Mouse (Mus musculus): Measurements from ENCODE around the gene Nutf2-ps1. TPM values are rescaled to one million over a fixed set of nuclear protein-coding genes. Genes with fewer than 3 reads are reported as not detected.

Nutf2-ps1 gene
- total RNA-seq, 4 experiments from 2014 or later: 64.7 to 85.3 (median 72.1) TPM

DNA sequence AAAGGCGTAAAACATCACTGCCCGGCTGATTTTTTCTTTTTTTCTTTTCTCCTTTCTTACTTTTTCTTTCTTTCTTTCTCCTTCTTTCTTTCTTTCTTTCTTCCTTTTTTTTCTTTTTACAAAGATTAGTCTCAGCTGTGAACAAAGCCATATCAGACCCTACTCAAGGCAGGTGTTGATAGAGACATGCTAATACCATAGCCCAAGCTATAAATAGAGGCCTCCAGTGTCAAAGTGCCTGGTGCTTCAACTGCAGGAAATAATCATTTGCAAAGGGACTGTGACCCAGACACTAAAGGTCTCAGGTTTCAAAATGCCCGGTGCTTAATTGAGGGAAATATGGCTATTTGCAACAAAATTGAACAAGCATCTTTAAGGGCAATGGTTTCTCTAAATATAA, 20.3 kb downstream of the Nutf2-ps1 start:
- DNase-seq: no peak

DNA sequence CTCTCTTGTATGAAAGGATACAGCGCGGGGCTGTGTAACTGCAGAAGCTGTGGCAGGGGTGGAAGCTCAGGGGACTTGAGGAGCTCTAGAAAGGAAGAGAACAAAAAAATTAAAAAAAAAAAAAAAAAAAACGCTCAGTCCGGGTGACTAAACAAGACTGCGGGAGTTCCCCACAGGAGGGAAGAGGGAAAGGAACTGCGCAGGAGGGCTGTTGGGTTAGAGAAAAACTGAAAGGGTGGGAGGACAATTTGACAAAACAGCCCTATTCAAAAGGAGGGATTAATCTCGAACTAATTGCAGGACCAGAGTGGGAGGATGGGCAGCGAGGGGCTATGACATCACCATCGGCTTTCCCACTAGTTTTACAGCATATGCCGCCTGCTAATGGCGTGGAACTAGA, 21.0 kb downstream of the Nutf2-ps1 start:
- DNase-seq: no peak

DNA sequence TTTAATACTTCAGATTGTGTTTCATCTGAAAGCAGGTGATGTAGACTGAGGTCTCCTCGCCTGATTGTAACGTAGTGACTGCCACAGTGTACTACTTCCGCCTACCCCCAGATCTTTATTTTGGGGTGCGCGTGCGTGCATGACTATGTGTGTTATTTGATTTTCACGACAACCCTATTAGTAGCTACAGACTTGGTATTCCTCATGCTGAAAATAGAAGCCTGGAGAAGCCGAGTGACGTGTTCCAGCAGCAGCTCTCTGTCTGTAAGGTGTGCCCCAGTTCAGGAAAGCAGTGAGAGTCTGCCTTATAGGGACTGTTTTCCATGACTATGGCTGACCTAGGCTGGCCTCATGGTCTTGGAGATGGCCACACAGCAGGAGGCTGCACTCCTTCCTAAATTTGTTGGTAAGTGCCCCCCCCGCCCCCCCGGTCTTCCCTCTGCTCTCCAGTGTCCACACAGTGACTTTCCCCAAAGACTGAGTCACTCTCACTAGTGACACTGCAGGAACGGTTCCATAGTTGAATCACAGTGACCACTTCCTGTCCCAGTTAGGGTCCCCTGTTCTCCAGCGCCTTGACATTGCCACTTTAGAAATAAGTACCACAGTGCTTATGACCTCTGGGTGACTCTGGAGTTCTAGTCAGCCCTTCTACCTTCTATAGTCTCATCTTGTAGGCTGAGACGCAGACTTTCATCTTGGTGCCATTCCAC, 23.1 kb downstream of the Nutf2-ps1 start:
- no peak for DNase-seq

DNA sequence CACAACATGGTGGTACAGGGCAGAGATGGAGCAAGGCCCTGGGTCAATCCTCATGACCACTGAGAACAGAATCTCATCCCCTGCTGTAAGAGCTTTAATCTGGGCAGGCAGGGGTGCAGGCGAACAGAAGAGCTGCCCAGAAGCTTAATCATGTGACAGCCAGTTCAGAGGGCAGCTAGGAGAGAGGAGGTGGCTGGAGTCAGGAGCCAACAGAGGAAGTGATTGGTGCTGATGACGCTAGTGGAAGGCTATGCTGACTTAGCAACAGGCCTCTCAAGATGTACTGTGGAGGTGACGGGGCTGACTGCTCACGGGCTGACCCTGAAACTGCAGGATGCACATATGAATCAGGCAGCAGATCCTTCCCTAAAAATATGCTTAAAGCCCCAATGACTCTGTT, 24.7 kb downstream of the Nutf2-ps1 start:
- no peak for DNase-seq

DNA sequence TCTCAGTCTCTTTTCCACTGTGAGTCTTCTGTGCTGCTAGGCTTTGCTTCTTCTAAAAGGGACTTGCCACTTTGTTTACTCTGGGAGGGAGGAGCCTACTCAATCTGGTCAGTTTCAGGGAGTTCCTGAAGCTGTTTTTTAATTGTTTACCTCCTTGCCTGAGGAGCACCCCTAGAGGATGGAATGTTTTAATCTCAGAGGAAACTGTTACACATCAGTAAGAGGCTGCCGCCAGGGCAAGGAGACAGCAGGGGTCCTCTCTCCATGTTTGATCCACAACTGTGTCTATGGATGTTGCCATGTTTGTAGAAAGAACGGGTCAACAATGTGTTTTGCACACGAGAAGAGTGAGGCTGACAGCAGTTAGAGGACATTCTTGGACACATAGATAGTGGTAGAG, 28.4 kb downstream of the Nutf2-ps1 start:
- DNase-seq: no peak

DNA sequence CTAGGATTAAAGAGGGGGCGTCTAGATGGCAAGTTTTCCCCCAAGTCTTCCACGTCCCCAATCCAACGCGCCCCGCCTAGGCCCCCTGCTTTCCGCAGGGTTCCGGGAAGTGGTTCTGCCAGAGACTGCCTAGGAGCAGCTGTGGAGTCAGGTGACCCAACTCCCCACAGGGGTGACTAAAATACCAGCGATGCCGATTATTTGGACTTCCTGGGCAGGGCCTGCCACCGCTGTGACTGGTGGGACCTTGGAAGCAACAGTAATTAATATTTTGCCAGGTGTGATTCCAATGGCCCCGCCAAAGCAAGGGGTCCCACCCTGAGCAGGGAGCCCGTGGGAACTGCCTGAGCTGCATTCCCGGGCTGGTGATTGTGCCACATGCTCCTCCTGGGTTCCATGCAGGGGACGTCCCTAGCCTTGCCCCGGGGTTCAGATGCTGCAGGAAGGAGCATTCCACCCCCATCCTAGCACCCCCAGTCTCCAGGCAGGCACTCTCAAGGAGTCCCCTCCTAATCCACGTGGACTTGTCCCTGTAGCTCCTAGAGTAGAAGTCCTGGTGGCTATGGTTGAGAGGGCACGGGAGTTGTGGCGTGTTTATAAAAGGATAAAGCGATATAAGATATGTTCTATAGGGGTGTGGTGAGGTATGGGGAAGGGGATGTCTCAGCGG, 31.5 kb downstream of the Nutf2-ps1 start:
- DNase-seq: no peak

DNA sequence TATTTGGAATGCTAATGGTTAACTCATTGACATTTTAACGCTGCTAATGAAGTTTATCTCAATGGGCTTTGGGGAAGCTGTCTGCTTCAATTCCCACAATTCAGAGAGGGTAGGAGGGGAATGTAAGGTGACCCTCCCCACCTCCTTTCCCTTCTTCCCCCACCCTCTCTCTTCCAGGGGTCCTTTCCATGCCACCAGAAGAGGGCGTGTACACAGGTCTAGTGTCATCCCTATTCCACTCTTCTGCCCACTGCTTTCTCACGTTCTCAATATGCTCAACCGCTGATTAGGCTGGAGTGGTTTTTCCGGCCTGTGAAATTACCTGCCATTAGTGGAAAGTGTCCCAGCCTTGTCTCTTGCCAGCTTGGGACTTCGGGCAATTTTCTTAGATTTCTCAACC, 32.0 kb downstream of the Nutf2-ps1 start:
- DNase-seq: no peak

DNA sequence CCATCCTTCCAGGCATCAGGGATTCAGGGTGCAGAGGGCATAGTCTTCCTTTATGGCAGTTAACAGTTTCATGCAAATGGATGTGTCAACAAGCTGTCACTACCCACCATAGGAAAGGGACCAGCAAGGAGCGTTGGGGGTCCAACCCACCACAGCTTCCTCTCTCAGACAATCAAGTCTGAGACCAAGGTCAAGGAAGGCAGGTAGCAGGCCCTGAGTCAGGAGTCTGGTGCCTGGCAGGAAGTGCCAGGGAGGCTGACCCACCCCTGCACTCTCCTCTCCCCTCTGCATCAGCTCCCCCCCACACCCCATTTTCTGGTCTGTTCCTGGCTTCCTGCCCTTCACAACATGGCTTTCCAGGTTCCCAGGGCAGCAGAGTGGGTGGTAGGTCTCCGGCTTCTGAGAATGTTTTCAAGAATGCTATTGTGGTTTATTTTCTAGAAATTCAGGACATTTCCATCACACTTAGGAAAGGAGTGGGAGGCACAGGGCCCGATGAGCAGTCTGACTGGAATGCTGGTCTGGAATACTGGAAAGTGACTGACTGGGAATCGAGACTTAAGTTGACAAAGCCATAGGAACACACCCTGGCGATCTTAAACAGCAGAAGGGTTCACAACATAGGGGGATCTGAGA, 33.8 kb downstream of the Nutf2-ps1 start:
- DNase-seq: no peak

DNA sequence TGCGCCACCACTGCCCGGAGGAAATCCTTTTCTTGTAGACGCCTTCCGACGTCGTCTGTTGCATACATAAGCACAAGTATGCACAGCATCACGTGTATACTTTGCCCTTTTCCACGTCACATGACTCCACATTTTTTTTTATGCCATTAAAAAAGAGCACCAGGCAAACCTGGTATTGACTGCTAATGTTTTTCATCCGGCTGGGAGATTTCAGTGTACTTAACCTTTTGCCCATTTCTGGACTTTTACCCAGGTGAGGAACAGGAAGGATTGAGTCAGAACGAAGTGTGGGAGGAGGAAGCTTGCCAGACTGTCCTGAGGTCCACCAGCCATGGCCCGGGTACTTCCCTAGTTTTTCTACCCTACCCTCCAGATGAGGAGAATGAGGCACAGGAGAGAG, 34.5 kb downstream of the Nutf2-ps1 start:
- no peak for DNase-seq

DNA sequence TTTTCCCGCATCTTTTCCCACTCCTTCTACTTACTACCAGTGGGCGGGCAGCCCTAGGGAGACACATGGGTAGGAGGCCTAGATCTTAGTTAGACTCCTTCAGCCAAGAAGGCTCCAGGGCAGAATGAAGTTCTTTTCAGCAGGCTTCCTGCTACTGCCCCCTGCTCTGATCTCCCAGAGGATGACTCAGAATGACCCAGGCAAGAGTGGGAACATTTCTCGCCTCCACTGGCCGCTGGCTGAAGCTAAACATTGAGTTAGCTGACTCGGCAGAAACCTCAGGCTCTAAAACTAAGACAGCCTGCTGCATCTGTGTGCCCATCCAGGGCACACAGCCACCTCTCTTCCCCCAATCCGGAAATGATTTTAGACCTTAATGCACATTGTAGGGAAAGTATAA, 36.1 kb downstream of the Nutf2-ps1 start:
- DNase-seq: no peak

DNA sequence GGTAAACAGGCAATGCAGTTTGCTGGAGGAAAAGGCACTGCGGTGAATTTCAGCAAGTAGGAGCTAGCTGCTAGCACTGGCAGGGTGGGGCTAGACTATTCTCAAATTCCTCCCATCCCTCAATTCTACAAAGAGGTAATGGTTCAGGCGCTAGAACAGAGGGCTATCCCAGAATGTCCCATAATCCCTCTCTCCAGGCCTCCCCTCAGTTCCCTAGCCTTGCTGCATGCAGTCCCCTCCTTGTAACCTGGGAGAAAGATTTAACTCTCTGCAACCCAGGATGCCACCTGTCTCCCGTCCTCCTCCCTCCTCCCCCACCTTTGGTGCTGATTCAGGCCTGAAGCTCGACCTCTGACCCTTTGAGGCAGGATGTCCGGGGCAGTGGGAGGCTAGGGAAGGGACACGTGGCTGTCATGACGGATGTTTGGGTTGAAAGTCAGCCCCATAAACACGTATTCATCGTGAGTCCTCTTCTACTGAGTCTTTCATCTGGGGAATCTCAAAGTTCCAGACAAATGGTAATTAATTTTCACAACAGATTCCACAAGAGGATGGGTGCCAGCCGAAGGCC, 36.6 kb downstream of the Nutf2-ps1 start:
- no peak for DNase-seq

DNA sequence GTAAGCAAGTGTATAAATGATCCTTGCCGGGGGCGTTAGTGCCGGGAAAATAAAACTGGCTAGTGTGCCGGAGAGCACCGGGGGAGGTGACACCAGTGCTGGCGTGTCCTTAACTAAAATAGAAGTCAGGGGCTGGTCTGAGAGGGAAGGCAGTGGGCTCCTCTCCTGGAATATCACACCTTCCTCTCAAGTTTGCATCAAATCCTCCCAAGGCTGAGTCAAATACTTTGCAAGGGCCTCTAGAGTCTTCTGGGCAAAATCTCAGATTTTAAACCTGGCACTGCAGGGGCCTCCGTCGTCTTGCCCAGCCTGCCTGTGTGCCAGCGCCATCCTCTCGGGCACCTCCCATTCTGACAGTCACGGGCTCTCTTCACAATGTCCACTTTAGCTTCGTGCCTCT, 37.9 kb downstream of the Nutf2-ps1 start:
- no peak for DNase-seq

DNA sequence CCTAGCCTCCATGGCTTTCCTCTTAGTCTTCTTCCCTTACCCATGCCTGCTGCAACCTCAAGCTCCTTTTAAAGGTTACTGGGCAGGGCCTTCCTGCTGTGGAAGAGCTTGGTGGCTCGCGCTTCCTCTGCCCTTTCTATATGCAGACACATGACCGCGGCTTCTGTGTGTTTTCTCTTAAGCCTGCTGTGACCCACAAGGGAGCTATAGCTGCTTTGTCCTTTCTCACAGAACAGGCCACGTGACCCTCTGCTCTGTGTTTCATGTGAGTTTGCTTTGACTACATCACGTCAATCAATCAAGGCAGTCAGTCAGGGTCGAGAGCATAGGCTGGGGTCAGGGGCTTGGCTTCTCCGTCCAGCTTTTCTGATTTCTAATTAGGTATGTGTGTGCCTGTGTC, 41.3 kb downstream of the Nutf2-ps1 start:
- DNase-seq: no peak

DNA sequence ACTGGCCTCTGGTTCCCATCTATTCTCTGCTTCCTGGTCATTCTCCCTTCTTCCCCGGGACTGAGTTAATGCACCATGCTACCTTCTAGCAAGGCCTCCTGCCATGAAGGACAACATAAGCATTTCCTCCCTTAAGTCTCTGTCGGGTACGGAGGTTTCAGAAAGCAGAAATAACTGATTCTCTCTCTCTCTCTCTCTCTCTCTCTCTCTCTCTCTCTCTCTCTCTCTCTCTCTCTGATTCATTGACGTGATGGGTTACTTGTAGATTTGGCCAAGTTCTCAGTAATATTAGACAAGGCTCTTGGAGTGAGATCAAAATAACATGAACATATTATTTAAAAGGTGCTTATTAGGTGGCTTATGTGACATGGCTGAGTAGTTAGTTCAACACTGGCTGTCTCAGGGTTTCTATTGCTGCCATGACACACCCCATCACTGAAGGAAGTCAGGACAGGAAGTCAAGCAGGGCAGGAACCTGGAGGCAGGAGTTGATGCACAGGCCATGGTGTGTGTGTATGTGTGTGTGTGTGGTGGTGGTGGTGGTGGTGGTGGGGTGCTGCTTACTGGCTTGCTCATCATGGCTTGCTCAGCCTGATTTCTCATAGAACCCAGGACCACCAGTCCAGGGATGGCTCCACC, 43.8 kb downstream of the Nutf2-ps1 start:
- DNase-seq: no peak

DNA sequence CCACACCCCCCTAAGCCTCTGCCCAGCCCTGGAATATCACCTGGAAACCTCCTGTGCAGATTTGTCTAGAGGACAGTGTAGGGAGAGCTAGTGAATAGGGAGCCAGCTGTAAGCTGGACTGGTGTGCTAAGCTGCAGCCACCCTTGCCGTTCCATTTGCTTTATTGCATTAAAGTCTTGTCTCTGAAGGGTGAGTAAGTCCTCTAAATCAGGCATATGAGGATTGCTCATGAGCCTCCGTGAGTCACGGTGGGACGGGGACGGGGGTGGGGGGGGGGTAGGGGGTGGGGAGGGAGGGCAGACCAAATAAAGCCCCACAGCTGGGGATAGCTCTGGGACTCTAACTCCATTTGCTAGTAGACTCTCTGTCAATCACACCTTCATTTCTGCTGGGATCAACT, 45.3 kb downstream of the Nutf2-ps1 start:
- no peak for DNase-seq

DNA sequence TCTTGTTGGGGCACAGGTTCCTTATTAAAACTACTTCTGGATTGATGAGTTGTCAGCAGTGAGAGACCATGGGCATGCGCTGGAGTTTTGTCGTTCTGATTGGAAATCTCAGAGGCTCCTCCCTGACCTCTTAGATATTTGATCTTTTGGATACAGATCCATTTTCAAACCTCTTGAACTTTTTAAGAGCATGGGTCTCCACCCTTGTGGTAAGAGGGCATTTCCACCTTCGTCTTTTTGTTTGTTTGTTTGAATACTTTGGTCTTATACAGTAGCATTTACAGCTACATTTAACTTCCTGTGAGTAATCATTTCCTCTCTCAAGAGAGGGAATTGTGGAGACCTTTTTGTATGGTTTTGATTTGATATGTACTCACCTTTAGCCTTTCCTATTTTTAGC, 49.6 kb downstream of the Nutf2-ps1 start:
- no peak for DNase-seq

DNA sequence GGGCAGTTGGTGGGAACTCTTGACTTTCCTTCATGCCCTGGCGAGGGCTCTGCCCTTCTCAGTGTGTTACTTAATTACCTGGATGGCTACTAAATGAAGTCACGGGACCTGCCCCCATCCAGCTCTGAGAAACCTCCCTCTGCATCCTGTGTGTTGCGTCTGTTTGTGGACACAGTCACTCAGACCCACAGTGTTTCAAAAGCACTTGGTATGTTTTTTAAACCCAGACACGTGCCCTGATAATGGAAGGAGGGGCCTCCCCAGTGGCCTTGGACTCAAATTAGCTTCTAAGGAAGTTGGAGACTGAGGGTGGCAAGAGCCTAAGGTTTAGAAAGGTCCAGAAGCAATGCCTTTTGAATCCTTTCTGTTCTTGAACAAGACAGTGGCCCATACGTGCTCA, 50.1 kb downstream of the Nutf2-ps1 start:
- no peak for DNase-seq

Other genes with a start within 250 kb of the Nutf2-ps1 start
- gene Gm10197, start 217.3 kb downstream of the Nutf2-ps1 start, total RNA-seq (2022): not detected
- gene Smndc1, start 198.5 kb downstream of the Nutf2-ps1 start, total RNA-seq (2022): 10 to 100 TPM; 40.5 to 49.4 (median 45.6) TPM
- 10 to 100 TPM in 1 of 4 experiments, 1 to 10 TPM in 3; 3.9 to 18.8 (median 5.7) TPM for gene Dusp5, start 60.0 kb downstream of the Nutf2-ps1 start, total RNA-seq (2022)
- gene Smc3, start 11.3 kb upstream of the Nutf2-ps1 start, total RNA-seq (2022): 10 to 100 TPM; 28.7 to 41.8 (median 33.2) TPM
- 1 to 10 TPM; 1.4 to 1.9 (median 1.7) TPM for gene Rbm20, start 88.2 kb upstream of the Nutf2-ps1 start, total RNA-seq (2022)